Mouse (Mus musculus): Measurements from ENCODE around the gene Prss50. TPM values are rescaled to one million over a fixed set of nuclear protein-coding genes. Genes with fewer than 3 reads are reported as not detected.

The Prss50 gene
- polyA plus RNA-seq, 1 experiment from 2014 or later = 21.0 TPM

GRCm38 (mm10) chr9:110908631-110909016, 50.9 kb downstream of the Prss50 start:
- H3K36me3 ChIP-seq = no peaks in the 10 kb centered on the region
- 81% methylated on average over 3 of the region's 3 CpGs for WGBS (ENCODE audit: insufficient replicate concordance)
- DNase-seq = no peak
- H3K9me3 ChIP-seq (replicated peaks) = no peaks in the 10 kb centered on the region
- H3K27ac ChIP-seq = no peak overlapping the region
- no peaks in the 10 kb centered on the region for H3K4me1 ChIP-seq (replicated peaks)
- no peak overlapping the region for H3K4me3 ChIP-seq (replicated peaks)
- ATAC-seq (ENCODE audit: low read depth) = no peak
- no peak overlapping the region for H3K9ac ChIP-seq
- H3K4me2 ChIP-seq = no peak overlapping the region
- H3K27me3 ChIP-seq = no peaks in the 10 kb centered on the region

DNA sequence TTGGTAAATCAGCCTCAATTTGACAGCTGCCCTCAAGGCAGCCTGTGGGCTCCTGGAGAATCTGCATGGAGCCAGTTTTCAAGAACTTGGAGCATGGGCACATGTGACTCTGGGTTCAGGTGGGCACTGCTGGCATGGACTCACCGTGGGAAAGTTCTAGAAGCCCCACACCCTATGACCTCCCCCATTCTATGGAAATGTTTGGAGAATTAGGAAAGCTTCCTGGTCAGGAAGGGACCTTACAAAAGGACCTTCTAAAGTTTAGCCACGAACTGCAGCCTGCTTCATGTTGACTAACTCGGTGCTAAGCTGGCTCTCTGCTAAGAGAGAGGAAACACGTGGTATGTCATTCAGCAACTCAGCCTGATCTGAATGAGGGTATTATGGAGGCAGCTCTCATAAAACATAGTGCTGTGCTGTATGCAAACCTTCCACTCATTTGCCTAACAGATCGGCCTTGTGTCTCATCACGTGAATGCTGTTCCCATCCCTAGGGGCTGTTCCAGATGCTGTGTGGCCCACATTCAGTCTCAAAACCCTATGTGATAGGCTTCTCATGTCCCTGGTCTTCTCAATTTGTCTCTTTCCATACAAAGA, 51.7 kb downstream of the Prss50 start:
- H3K4me2 ChIP-seq = no peak overlapping the region

More for the DNA sequence above, 51.7 kb downstream of the Prss50 start:
- ATAC-seq (ENCODE audit: low read depth) = no peak
- no peaks in the 10 kb centered on the region for H3K36me3 ChIP-seq
- H3K9me3 ChIP-seq (replicated peaks) = no peaks in the 10 kb centered on the region
- WGBS (ENCODE audit: insufficient replicate concordance) = 59% methylated on average over 6 of the region's 6 CpGs
- no peak for DNase-seq
- H3K9ac ChIP-seq = no peak overlapping the region
- no peak overlapping the region for H3K4me3 ChIP-seq (replicated peaks)
- no peaks in the 10 kb centered on the region for H3K27me3 ChIP-seq
- H3K4me1 ChIP-seq (replicated peaks) = no peaks in the 10 kb centered on the region
- H3K27ac ChIP-seq = no peak overlapping the region

Other genes starting within 250 kb of the Prss50 start
- 2.7 and 2.8 TPM in 2 replicates for gene Nradd, start 233.5 kb upstream of the Prss50 start, polyA plus RNA-seq (2015; fragmentation: Nextera tagmentation; extraction: Ambion mirVana)
- 1.6 and 2.1 TPM in 2 replicates for gene Nbeal2, start 203.8 kb upstream of the Prss50 start, polyA plus RNA-seq (2015; fragmentation: Nextera tagmentation; extraction: Ambion mirVana)
- 84.4 and 86.3 TPM in 2 replicates for gene Ccdc12, start 201.5 kb upstream of the Prss50 start, polyA plus RNA-seq (2015; fragmentation: Nextera tagmentation; extraction: Ambion mirVana)
- 0.56 and 5.4 TPM in 2 replicates for gene Myl3, start 116.1 kb upstream of the Prss50 start, polyA plus RNA-seq (2015; fragmentation: Nextera tagmentation; extraction: Ambion mirVana)
- 4.7 and 5.8 TPM in 2 replicates for gene Pth1r, start 110.8 kb upstream of the Prss50 start, polyA plus RNA-seq (2015; fragmentation: Nextera tagmentation; extraction: Ambion mirVana)
- gene Prss42, start 59.8 kb upstream of the Prss50 start, polyA plus RNA-seq (2015; fragmentation: Nextera tagmentation; extraction: Ambion mirVana) = not detected in 2 replicates
- not detected in 2 replicates for gene Prss44, start 44.0 kb upstream of the Prss50 start, polyA plus RNA-seq (2015; fragmentation: Nextera tagmentation; extraction: Ambion mirVana)
- not detected in 2 replicates for gene Prss43, start 31.3 kb upstream of the Prss50 start, polyA plus RNA-seq (2015; fragmentation: Nextera tagmentation; extraction: Ambion mirVana)
- gene Prss45, start 23.4 kb upstream of the Prss50 start, polyA plus RNA-seq (2015; fragmentation: Nextera tagmentation; extraction: Ambion mirVana) = not detected in 2 replicates
- not detected in 2 replicates for gene Prss46, start 13.5 kb upstream of the Prss50 start, polyA plus RNA-seq (2015; fragmentation: Nextera tagmentation; extraction: Ambion mirVana)
- 1.6 and 1.7 TPM in 2 replicates for gene Als2cl, start 21.9 kb downstream of the Prss50 start, polyA plus RNA-seq (2015; fragmentation: Nextera tagmentation; extraction: Ambion mirVana)
- 1.3 and 1.6 TPM in 2 replicates for gene Tmie, start 22.1 kb downstream of the Prss50 start, polyA plus RNA-seq (2015; fragmentation: Nextera tagmentation; extraction: Ambion mirVana)
- gene Fam240a, start 58.9 kb downstream of the Prss50 start, polyA plus RNA-seq (2015; fragmentation: Nextera tagmentation; extraction: Ambion mirVana) = not detected in 2 replicates
- not detected in 2 replicates for gene Tdgf1, start 88.2 kb downstream of the Prss50 start, polyA plus RNA-seq (2015; fragmentation: Nextera tagmentation; extraction: Ambion mirVana)
- gene Lrrc2, start 93.6 kb downstream of the Prss50 start, polyA plus RNA-seq (2015; fragmentation: Nextera tagmentation; extraction: Ambion mirVana) = 0.29 and 0.49 TPM in 2 replicates
- gene Rtp3, start 132.6 kb downstream of the Prss50 start, polyA plus RNA-seq (2015; fragmentation: Nextera tagmentation; extraction: Ambion mirVana) = 7.1 and 12.1 TPM in 2 replicates
- 17.7 and 18.7 TPM in 2 replicates for gene Ltf, start 161.3 kb downstream of the Prss50 start, polyA plus RNA-seq (2015; fragmentation: Nextera tagmentation; extraction: Ambion mirVana)
- gene Ccrl2, start 199.6 kb downstream of the Prss50 start, polyA plus RNA-seq (2015; fragmentation: Nextera tagmentation; extraction: Ambion mirVana) = 12.6 and 16.5 TPM in 2 replicates

Data from liver, embryonic 13.5 days (tissue).